Mouse (Mus musculus): ENCODE measurements at regions not wholly inside any gene's neighbourhood (a gene's known extent, or its start where the extent isn't known, plus 50 kb on each side); places are given as distances from the start of the nearest gene placed in this dataset.

DNA sequence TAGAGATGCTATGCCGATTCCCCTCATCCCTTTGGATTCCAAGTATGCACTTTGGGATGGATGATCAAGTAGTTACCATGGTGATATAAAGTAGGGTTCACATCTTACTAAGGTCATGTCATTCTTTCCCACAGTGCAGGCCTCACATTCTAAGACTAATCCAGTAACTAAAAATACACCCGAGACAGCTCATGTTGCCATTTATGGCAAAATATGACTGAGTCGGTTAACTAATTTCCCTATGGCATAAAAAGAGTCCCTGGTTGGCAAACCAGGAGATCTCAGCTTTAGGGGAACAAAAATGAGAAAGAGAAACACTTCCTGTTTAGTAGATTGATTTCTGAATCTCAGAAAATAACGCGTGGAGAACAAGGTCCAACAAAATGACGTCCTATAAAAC is 190.7 kb downstream of the Parm1 start:
- H3K9me3 ChIP-seq (ENCODE audit: control insufficient read depth, low read length): no peaks in the 10 kb centered on the region
- H3K4me3 ChIP-seq (replicated peaks): no peak overlapping the region
- no peaks in the 10 kb centered on the region for H3K27me3 ChIP-seq (ENCODE audit: control insufficient read depth)
- H3K4me1 ChIP-seq (ENCODE audit: control insufficient read depth): no peaks in the 10 kb centered on the region
- TF ChIP-seq GATA1 (IDR thresholded peaks at IDR 0.05; ENCODE audit: low read length) (no peak), TAL1 (IDR thresholded peaks at IDR 0.05; ENCODE audit: low read length) (no peak)
- H3K36me3 ChIP-seq (ENCODE audit: control insufficient read depth): no peaks in the 10 kb centered on the region

DNA sequence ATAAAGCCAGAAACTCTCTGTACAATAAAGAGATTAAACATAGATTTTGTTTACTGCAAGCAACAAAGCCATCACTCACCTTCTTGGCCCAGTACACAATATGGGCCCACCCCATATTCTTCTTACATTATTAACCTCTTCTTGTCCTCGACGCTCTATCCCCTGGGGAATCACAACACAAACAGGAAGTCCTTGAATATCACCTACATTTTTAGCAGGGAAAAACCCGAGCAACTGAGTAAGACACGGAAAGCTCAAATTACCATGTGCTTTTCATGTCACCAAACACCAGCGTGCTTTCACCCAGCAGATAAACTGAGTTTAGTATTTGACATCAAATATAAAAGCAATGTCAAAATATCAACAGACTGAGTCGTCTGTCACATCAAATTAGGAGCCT is 179.7 kb downstream of the Parm1 start:
- H3K27me3 ChIP-seq (ENCODE audit: control insufficient read depth): no peaks in the 10 kb centered on the region
- H3K9me3 ChIP-seq (ENCODE audit: control insufficient read depth, low read length): no peaks in the 10 kb centered on the region
- no peak for TF ChIP-seq GATA1 (IDR thresholded peaks at IDR 0.05; ENCODE audit: low read length)
- no peak for TF ChIP-seq TAL1 (IDR thresholded peaks at IDR 0.05; ENCODE audit: low read length)
- H3K36me3 ChIP-seq (ENCODE audit: control insufficient read depth): no peaks in the 10 kb centered on the region
- H3K4me3 ChIP-seq (replicated peaks): no peak overlapping the region
- no peaks in the 10 kb centered on the region for H3K4me1 ChIP-seq (ENCODE audit: control insufficient read depth)

DNA sequence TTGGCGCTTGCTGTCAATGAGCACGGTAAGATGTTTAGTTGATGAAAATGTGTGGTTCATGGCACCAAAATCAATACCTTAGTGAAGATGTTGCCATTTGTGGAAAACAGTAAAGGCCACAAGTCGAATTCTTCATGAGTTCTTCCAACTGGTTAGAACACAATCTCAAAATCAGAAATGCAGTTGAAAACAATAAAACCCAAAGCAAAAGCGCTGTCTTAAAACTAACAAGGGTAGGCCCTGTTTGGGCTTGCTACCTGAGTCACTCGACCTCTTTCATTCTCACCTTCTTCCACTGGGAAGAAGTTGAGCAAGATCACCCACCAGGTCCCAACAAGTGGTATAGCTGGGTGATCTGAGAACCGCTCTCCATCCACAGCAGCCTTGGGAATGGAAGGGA is 179.1 kb downstream of the Parm1 start:
- no peaks in the 10 kb centered on the region for H3K27me3 ChIP-seq (ENCODE audit: control insufficient read depth)
- no peaks in the 10 kb centered on the region for H3K36me3 ChIP-seq (ENCODE audit: control insufficient read depth)
- TF ChIP-seq TAL1 (IDR thresholded peaks at IDR 0.05; ENCODE audit: low read length): no peak
- H3K9me3 ChIP-seq (ENCODE audit: control insufficient read depth, low read length): no peaks in the 10 kb centered on the region
- H3K4me1 ChIP-seq (ENCODE audit: control insufficient read depth): no peaks in the 10 kb centered on the region
- H3K4me3 ChIP-seq (replicated peaks): no peak overlapping the region

DNA sequence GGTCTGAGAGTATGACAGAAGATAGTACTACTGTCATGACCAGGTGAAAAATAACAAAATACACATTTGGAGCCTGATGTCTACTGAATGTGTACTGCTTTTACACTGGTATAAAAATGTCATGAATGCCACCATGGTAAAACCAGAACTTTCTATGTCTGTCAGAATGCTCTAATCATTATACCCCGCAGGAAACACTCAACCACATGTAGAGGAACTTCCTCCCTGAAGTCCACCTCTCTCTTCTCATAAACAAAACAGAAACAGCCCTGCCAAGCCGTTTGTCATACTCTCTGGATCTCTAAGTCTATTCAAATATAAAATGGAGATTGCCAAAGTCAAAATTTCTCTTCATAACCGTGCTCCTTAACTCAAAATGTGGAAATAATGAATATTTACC is 178.2 kb downstream of the Parm1 start:
- H3K9me3 ChIP-seq (ENCODE audit: control insufficient read depth, low read length): no peaks in the 10 kb centered on the region
- no peaks in the 10 kb centered on the region for H3K36me3 ChIP-seq (ENCODE audit: control insufficient read depth)
- no peaks in the 10 kb centered on the region for H3K4me1 ChIP-seq (ENCODE audit: control insufficient read depth)
- no peaks in the 10 kb centered on the region for H3K27me3 ChIP-seq (ENCODE audit: control insufficient read depth)
- H3K4me3 ChIP-seq (replicated peaks): no peak overlapping the region
- TF ChIP-seq GATA1 (IDR thresholded peaks at IDR 0.05; ENCODE audit: low read length) (no peak), TAL1 (IDR thresholded peaks at IDR 0.05; ENCODE audit: low read length) (no peak)

DNA sequence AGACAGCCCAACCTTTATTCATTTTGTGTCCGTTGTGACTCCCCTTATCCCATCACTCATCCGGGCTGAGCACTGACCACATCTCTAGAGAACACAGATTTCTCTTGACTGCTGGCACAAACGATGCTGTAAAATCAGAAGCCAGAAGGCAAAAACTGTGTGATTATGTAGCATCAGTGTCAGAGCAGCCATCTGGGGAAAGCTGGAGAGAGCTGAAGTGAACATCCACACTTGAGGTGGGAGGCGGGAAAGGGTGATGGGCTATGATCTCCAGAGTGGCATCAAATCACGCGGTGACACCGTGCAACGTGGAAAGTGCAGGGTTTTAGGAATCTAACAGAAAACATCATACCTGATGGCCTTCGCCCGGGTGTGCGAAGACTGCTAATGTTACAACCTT is 175.9 kb downstream of the Parm1 start:
- TF ChIP-seq GATA1 (IDR thresholded peaks at IDR 0.05; ENCODE audit: low read length) (no peak), TAL1 (IDR thresholded peaks at IDR 0.05; ENCODE audit: low read length) (no peak)
- no peaks in the 10 kb centered on the region for H3K9me3 ChIP-seq (ENCODE audit: control insufficient read depth, low read length)
- no peaks in the 10 kb centered on the region for H3K4me1 ChIP-seq (ENCODE audit: control insufficient read depth)
- H3K36me3 ChIP-seq (ENCODE audit: control insufficient read depth): no peaks in the 10 kb centered on the region
- H3K4me3 ChIP-seq (replicated peaks): no peak overlapping the region
- H3K27me3 ChIP-seq (ENCODE audit: control insufficient read depth): no peaks in the 10 kb centered on the region

DNA sequence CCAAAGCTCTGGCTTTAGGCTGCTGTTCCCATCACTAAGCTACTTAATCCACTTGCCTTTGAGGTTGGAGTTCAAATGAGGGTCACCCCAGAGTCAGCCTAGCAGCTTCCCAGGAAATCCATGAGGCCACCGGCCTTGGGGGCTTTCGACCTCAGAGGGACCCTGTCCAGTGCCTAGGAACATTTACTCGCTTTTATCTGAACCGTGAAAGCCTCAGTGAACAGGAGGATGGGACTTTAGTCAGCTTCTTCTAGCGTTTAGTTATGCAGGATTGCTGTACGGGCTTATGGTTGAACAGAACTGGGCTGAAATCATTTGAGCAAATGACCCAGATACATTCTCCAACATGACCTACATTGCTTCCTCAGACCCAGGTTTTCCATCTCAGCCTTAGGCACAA is 174.9 kb downstream of the Parm1 start:
- Histone ChIP-seq H3K27me3 (ENCODE audit: control insufficient read depth) (no peaks in the 10 kb centered on the region), H3K9me3 (ENCODE audit: control insufficient read depth, low read length) (no peaks in the 10 kb centered on the region), H3K36me3 (ENCODE audit: control insufficient read depth) (no peaks in the 10 kb centered on the region), H3K4me3 (replicated peaks) (no peak overlapping the region), H3K4me1 (ENCODE audit: control insufficient read depth) (no peaks in the 10 kb centered on the region)
- no peak for TF ChIP-seq GATA1 (IDR thresholded peaks at IDR 0.05; ENCODE audit: low read length)
- TF ChIP-seq TAL1 (IDR thresholded peaks at IDR 0.05; ENCODE audit: low read length): no peak

DNA sequence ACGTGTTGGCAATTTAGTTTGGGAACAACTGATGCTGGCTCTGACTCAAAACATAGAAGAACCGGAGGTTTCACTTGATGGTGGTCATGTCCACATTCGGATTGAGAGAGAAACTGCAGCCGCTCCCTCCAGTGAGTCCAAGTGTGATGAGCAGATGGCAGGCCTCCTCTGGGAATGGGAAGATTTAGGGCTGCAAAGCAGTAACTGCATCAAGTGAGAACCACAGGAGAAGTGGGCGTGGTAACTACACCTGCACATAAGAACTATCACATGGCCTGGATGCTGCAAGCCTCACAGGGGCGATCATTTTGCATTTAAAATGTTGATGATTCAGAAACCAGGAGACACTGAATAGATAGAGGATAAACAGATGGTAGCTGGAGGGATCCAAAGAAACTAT is 161.3 kb downstream of the Parm1 start:
- Histone ChIP-seq H3K36me3 (ENCODE audit: control insufficient read depth) (no peaks in the 10 kb centered on the region), H3K4me1 (ENCODE audit: control insufficient read depth) (no peaks in the 10 kb centered on the region), H3K9me3 (ENCODE audit: control insufficient read depth, low read length) (no peaks in the 10 kb centered on the region), H3K4me3 (replicated peaks) (no peak overlapping the region), H3K27me3 (ENCODE audit: control insufficient read depth) (no peaks in the 10 kb centered on the region)
- no peak for TF ChIP-seq GATA1 (IDR thresholded peaks at IDR 0.05; ENCODE audit: low read length)
- TF ChIP-seq TAL1 (IDR thresholded peaks at IDR 0.05; ENCODE audit: low read length): no peak
